ENCODE assay signal across 12 mouse cellular contexts in genomic region chr2:4490845-4491244, GRCm38 (mm10).
A peak's percentile ranks its signal among the peaks of the same experiment; 100 is the strongest.
DNase-seq lines count a peak whose midpoint lies in the region; ATAC-seq and TF ChIP-seq lines count a peak whose summit lies in the region.
"Had no signal": no experiment of that assay in that cellular context is flagged by ENCODE, and none has a peak within 500 bp of the region (broad histone marks: within the 10 kb centered on the region; RNA-seq: fewer than 3 reads in every experiment).

No protein-coding gene starts in this region.

- no peak for TF ChIP-seq CTCF in layer of hippocampus, adult 2 months (conservative IDR thresholded peaks at IDR 0.05)
- no peak for TF ChIP-seq CTCF in brain, embryonic 14.5 days (IDR thresholded peaks at IDR 0.05; ENCODE audit: borderline replicate concordance, extremely low read depth, insufficient read depth, insufficient read length)
- TF ChIP-seq CTCF in thymus, adult 2 months (IDR thresholded peaks at IDR 0.05; ENCODE audit: borderline replicate concordance, control insufficient read depth, extremely low read depth, insufficient read depth, low read length, poor library complexity) = no peak

- H3K27ac ChIP-seq in forebrain, embryonic 15.5 days (replicated peaks) = peak overlapping the region; percentile 54
- no peak overlapping the region for H3K27ac ChIP-seq in forebrain, embryonic 11.5 days (ENCODE audit: low read depth, low read length)
- H3K27ac ChIP-seq in layer of hippocampus, adult 2 months = peak overlapping the region; percentile 12; the same call in 1 of the 2 replicates
- H3K27ac ChIP-seq in midbrain, embryonic 13.5 days = peak overlapping the region; percentile 65
- H3K27ac ChIP-seq in thymus, adult 2 months (ENCODE audit: control insufficient read depth, insufficient read depth, low read length) = no peak overlapping the region
- H3K27ac ChIP-seq: stomach, postnatal 0 days had no signal

- peaks cover 61% of the 10 kb centered on the region for H3K4me1 ChIP-seq in forebrain, embryonic 15.5 days
- 0 out of 2 replicates have a peak, but pooled peaks cover 2% of the 10 kb centered on the region for H3K4me1 ChIP-seq in forebrain, embryonic 11.5 days (replicated peaks; ENCODE audit: control insufficient read depth, insufficient read depth, low read length)
- peaks cover 52% of the 10 kb centered on the region for H3K4me1 ChIP-seq in midbrain, embryonic 13.5 days (replicated peaks)
- H3K4me1 ChIP-seq in thymus, adult 2 months (replicated peaks; ENCODE audit: control insufficient read depth, insufficient read depth, low read length) = 0 out of 2 replicates have a peak, but pooled peaks cover 3% of the 10 kb centered on the region

- WGBS in forebrain, embryonic 15.5 days = 23% methylated on average over 5 of the region's 5 CpGs
- WGBS in forebrain, embryonic 11.5 days = 82% methylated on average over 5 of the region's 5 CpGs
- 59% methylated on average over 5 of the region's 5 CpGs for WGBS in midbrain, embryonic 13.5 days
- WGBS in thymus, adult 2 months = 93% methylated on average over 5 of the region's 5 CpGs

- H3K9me3 ChIP-seq in forebrain, embryonic 15.5 days = no peaks in the 10 kb centered on the region
- no peaks in the 10 kb centered on the region for H3K9me3 ChIP-seq in forebrain, embryonic 11.5 days (ENCODE audit: control insufficient read depth, low read length)
- H3K9me3 ChIP-seq in midbrain, embryonic 13.5 days = no peaks in the 10 kb centered on the region
- H3K9me3 ChIP-seq: limb, embryonic 12.5 days had no signal

- 0 out of 2 replicates have a peak, but pooled peaks have one; percentile 18 for ATAC-seq in forebrain, embryonic 15.5 days (replicated peaks)
- no peak for ATAC-seq in forebrain, embryonic 11.5 days (replicated peaks; ENCODE audit: low FRiP score)
- 0 out of 2 replicates have a peak, but pooled peaks have one; percentile 35 for ATAC-seq in midbrain, embryonic 13.5 days
- ATAC-seq: lung, postnatal 0 days had no signal

- no peak overlapping the region for H3K9ac ChIP-seq in forebrain, embryonic 15.5 days (replicated peaks)
- no peak overlapping the region for H3K9ac ChIP-seq in forebrain, embryonic 11.5 days (ENCODE audit: low read length)
- no peak overlapping the region for H3K9ac ChIP-seq in midbrain, embryonic 13.5 days (replicated peaks)

- H3K4me3 ChIP-seq in forebrain, embryonic 15.5 days = no peak overlapping the region
- no peak overlapping the region for H3K4me3 ChIP-seq in forebrain, embryonic 11.5 days (ENCODE audit: low read depth, low read length)
- H3K4me3 ChIP-seq in layer of hippocampus, adult 2 months = no peak overlapping the region
- H3K4me3 ChIP-seq in midbrain, embryonic 13.5 days (replicated peaks) = no peak overlapping the region
- H3K4me3 ChIP-seq in thymus, adult 2 months (ENCODE audit: control insufficient read depth, insufficient read depth, low read length) = no peak overlapping the region
- H3K4me3 ChIP-seq: limb, embryonic 12.5 days had no signal

- DNase-seq in forebrain, embryonic 11.5 days (ENCODE audit: low spot score) = no peak
- no peak for DNase-seq in layer of hippocampus, adult 2 months (ENCODE audit: low spot score in 2 of 2)
- no peak for DNase-seq in layer of hippocampus, postnatal 36 days
- peak; percentile 74 for DNase-seq in brain, embryonic 14.5 days (ENCODE audit: low read depth)
- DNase-seq in urinary bladder, adult 2 months (ENCODE audit: low spot score) = no peak
- no peak for DNase-seq in thymus, adult 2 months
- DNase-seq: right cerebral cortex, postnatal 25 days had no signal

- H3K27me3 ChIP-seq in forebrain, embryonic 15.5 days = no peaks in the 10 kb centered on the region
- no peaks in the 10 kb centered on the region for H3K27me3 ChIP-seq in forebrain, embryonic 11.5 days (ENCODE audit: control insufficient read depth, insufficient read depth, low read length)
- no peaks in the 10 kb centered on the region for H3K27me3 ChIP-seq in midbrain, embryonic 13.5 days
- H3K27me3 ChIP-seq in thymus, adult 2 months (ENCODE audit: control insufficient read depth, insufficient read depth, low read length) = no peaks in the 10 kb centered on the region
- H3K27me3 ChIP-seq: limb, embryonic 12.5 days had no signal

- TF ChIP-seq POLR2A in brain, embryonic 14.5 days (IDR thresholded peaks at IDR 0.05; ENCODE audit: borderline replicate concordance, extremely low read depth, insufficient read depth, insufficient read length, poor library complexity, severe bottlenecking) = no peak
- no peak for TF ChIP-seq POLR2A in thymus, adult 2 months (IDR thresholded peaks at IDR 0.05; ENCODE audit: control insufficient read depth, extremely low read depth, insufficient read depth, low read length, poor library complexity)

- no peaks in the 10 kb centered on the region for H3K36me3 ChIP-seq in forebrain, embryonic 15.5 days
- no peaks in the 10 kb centered on the region for H3K36me3 ChIP-seq in forebrain, embryonic 11.5 days (ENCODE audit: control insufficient read depth, insufficient read depth, low read length)
- peaks cover 9% of the 10 kb centered on the region; the same call in 1 of the 2 replicates for H3K36me3 ChIP-seq in midbrain, embryonic 13.5 days
- no peaks in the 10 kb centered on the region for H3K36me3 ChIP-seq in thymus, adult 2 months (ENCODE audit: control insufficient read depth, insufficient read depth, low read length)

- H3K4me2 ChIP-seq in forebrain, embryonic 15.5 days (replicated peaks) = no peak overlapping the region
- no peak overlapping the region for H3K4me2 ChIP-seq in forebrain, embryonic 11.5 days (ENCODE audit: low read depth, low read length, severe bottlenecking)
- no peak overlapping the region for H3K4me2 ChIP-seq in midbrain, embryonic 13.5 days (replicated peaks)
- H3K4me2 ChIP-seq: limb, embryonic 12.5 days had no signal

Comparison
In these comparisons a context has a peak if more than half of its experiments do, and no peak if none do; other contexts are left out.
1. H3K27ac ChIP-seq: peak in forebrain, embryonic 15.5 days (single experiment), layer of hippocampus, adult 2 months (single experiment) and midbrain, embryonic 13.5 days (single experiment); none in forebrain, embryonic 11.5 days (single experiment) and thymus, adult 2 months (single experiment).